ENCODE assay signal across 9 mouse cellular contexts in genomic region chr9:50449048-50449447, GRCm38 (mm10). TPM values are rescaled to one million over a fixed set of nuclear protein-coding genes. Genes with fewer than 3 reads are reported as not detected.
A peak's percentile ranks its signal among the peaks of the same experiment; 100 is the strongest.
DNase-seq lines count a peak whose midpoint lies in the region; ATAC-seq and TF ChIP-seq lines count a peak whose summit lies in the region.
"Had no signal": no experiment of that assay in that cellular context is flagged by ENCODE, and none has a peak within 500 bp of the region (broad histone marks: within the 10 kb centered on the region; RNA-seq: fewer than 3 reads in every experiment).

No protein-coding gene starts in this region.

- POLR2A ChIA-PET in Patski (lab: Charles Lee), result no interaction called here

- peak; percentile 39 for ATAC-seq in Patski
- no peak for ATAC-seq in kidney, embryonic 16.5 days (ENCODE audit: low FRiP score, low TSS enrichment)

- no peaks in the 10 kb centered on the region; the same call in 1 of the 2 replicates for H3K9me3 ChIP-seq in kidney, embryonic 16.5 days (ENCODE audit: low read length)
- H3K9me3 ChIP-seq: neural tube, embryonic 12.5 days had no signal

- in situ Hi-C loops in Patski (cut with MboI; ENCODE audit: low pct_unique_long_range_greater_than_20kb), result no loop called here

- TF ChIP-seq CTCF in Patski (IDR thresholded peaks at IDR 0.05), result no peak
- no peak for TF ChIP-seq CTCF in brain, embryonic 14.5 days (IDR thresholded peaks at IDR 0.05; ENCODE audit: borderline replicate concordance, extremely low read depth, insufficient read depth, insufficient read length)

- DNase-seq in layer of hippocampus, postnatal 14 days (ENCODE audit: low spot score in 2 of 2), result peak; percentile 44 to 66
- DNase-seq in layer of hippocampus, adult 11-12 months (ENCODE audit: low spot score), result no peak
- DNase-seq in Patski (ENCODE audit: low read depth, low spot score), result peak; percentile 69
- peak; percentile 76 for DNase-seq in brain, embryonic 14.5 days (ENCODE audit: low read depth)
- DNase-seq in right cerebral cortex, postnatal 14 days, result no peak
- no peak for DNase-seq in embryo, embryonic 10 days (ENCODE audit: low spot score)

- H3K27me3 ChIP-seq in Patski, result no peaks in the 10 kb centered on the region
- H3K27me3 ChIP-seq in kidney, embryonic 16.5 days (ENCODE audit: insufficient read depth, low read length), result no peaks in the 10 kb centered on the region
- H3K27me3 ChIP-seq: neural tube, embryonic 12.5 days had no signal

- no peak for TF ChIP-seq POLR2A in brain, embryonic 14.5 days (IDR thresholded peaks at IDR 0.05; ENCODE audit: borderline replicate concordance, extremely low read depth, insufficient read depth, insufficient read length, poor library complexity, severe bottlenecking)

- no peak overlapping the region for H3K9ac ChIP-seq in kidney, embryonic 16.5 days (replicated peaks; ENCODE audit: low read length)
- H3K9ac ChIP-seq: neural tube, embryonic 12.5 days had no signal

- no peaks in the 10 kb centered on the region for H3K36me3 ChIP-seq in kidney, embryonic 16.5 days (ENCODE audit: insufficient read depth, low read length)
- H3K36me3 ChIP-seq: neural tube, embryonic 12.5 days had no signal

- WGBS in kidney, embryonic 16.5 days, result 23% methylated on average over 13 of the region's 13 CpGs

- CTCF ChIA-PET in Patski (lab: Charles Lee), result interaction anchor here (1.0 to 3.5 kb wide), 3 partner anchors 11 to 955 kb away, joined by 3 to 15 read pairs (median 13); partner anchors contain the start of gene Pts

- H3K4me1 ChIP-seq in kidney, embryonic 16.5 days (ENCODE audit: insufficient read depth, low read length), result peaks cover 8% of the 10 kb centered on the region; the same call in 1 of the 2 replicates
- H3K4me1 ChIP-seq: neural tube, embryonic 12.5 days had no signal

- peak overlapping the region; percentile 26; the same call in 1 of the 2 replicates for H3K4me2 ChIP-seq in kidney, embryonic 16.5 days (replicated peaks; ENCODE audit: low read depth, low read length)
- H3K4me2 ChIP-seq: neural tube, embryonic 12.5 days had no signal

- no peak overlapping the region for H3K4me3 ChIP-seq in kidney, embryonic 16.5 days (ENCODE audit: low read length)
- H3K4me3 ChIP-seq: neural tube, embryonic 12.5 days had no signal

- no peak overlapping the region for H3K27ac ChIP-seq in kidney, embryonic 16.5 days (ENCODE audit: low read length)
- H3K27ac ChIP-seq: neural tube, embryonic 12.5 days had no signal

RNA-seq across cellular contexts. Expression of gene Plet1, which starts 45.3 kb away (rescaled TPM):
- total RNA-seq in layer of hippocampus, postnatal 14 days (2021), result under 1 TPM in 1 of 2 experiments, not detected in 1; 0.38 TPM
- polyA plus RNA-seq in Patski (2021), result 0.08 TPM
- polyA plus RNA-seq in brain, embryonic 14.5 days (2012; rRNA removed), result 0.38 and 0.51 TPM in 2 replicates
- polyA plus RNA-seq in kidney, embryonic 16.5 days (2015; fragmentation: Nextera tagmentation; extraction: Ambion mirVana), result 36.9 and 37.1 TPM in 2 replicates
- total RNA-seq: left cerebral cortex, postnatal 36 days had no signal

Comparison
In these comparisons a context has a peak if more than half of its experiments do, and no peak if none do; other contexts are left out.
1. DNase-seq: peak in layer of hippocampus, postnatal 14 days (2 of 2), Patski (single experiment) and brain, embryonic 14.5 days (single experiment); none in layer of hippocampus, adult 11-12 months (single experiment), right cerebral cortex, postnatal 14 days (single experiment) and embryo, embryonic 10 days (single experiment).
2. RNA of gene Plet1, which starts 45.3 kb away (polyA plus RNA-seq): 36.9 to 37.1 TPM in kidney, embryonic 16.5 days; 0.38 to 0.51 TPM in brain, embryonic 14.5 days and 0.08 TPM in Patski (single experiment); every median in the first group is over 10 times any median in the second.